Mouse (Mus musculus): ENCODE data around the gene Smok3b. TPM values are rescaled to one million over a fixed set of nuclear protein-coding genes. Genes with fewer than 3 reads are reported as not detected.
"Not testable (repeated sequence)": the region's sequence is repeated elsewhere in the genome, so short reads cannot be mapped to it uniquely, and the experiment has no call there.

Gene Smok3b
- not detected in 2 replicates for polyA plus RNA-seq (2016; fragmentation: Nextera tagmentation; extraction: Ambion mirVana)

DNA sequence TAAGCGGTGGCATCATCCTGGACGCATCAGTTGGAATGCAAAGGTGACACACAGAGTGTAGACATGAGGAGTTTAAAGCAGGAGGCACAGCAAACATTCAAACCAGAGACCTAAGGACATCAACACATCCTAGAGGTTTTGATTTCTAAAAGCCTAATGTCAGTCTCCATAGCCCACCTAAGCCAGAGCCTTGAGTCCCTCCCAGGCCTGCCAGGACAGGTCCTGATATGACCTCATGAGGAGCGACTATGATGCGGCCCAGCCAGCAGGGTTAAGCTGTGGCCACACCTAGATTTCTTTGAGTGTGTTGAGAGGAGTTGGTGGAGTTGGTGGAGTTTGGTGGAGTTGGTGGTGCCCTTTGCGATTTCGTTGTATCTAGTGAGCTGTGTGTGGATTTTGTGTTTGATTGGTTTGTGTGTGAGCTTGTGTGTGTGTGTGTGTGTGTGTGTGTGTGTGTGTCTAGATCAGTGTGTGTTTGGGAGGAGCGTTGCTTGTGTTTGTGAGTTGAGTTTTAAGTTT, at the start of gene Smok3b, which contains the start of gene Smok3a:
Gene Smok3b, plus strand, starts transcription at position 469 of the 519 bp plus-strand sequence.
Gene Smok3a, plus strand, starts transcription at position 301 of the 519 bp plus-strand sequence.
- not testable (repeated sequence) for H3K27ac ChIP-seq; H3K9me3 ChIP-seq; H3K27me3 ChIP-seq; H3K9ac ChIP-seq; H3K4me2 ChIP-seq; ATAC-seq (ENCODE audit: low FRiP score); H3K36me3 ChIP-seq (replicated peaks); H3K4me1 ChIP-seq; H3K4me3 ChIP-seq (replicated peaks)
- 93% methylated on average over 3 of the region's 7 CpGs for WGBS

DNA sequence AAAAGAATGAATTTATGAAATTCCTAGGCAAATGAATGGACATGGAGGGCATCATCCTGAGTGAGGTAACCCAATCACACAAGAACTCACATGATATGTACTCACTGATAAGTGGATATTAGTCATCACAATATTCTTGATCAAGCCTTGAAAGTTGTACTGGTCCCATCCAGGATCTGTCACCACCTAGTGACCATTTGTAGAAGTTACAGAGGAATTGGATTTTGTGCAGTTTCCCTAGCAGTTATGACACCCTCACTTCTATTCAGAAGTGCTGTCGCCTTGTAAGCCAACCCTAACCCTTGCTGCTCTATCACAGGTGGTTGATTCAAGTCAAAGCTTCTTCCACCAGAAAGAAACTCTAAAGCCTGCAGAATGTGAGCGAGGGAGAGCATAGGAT, 48.1 kb upstream of the Smok3b start:
- Histone ChIP-seq H3K9ac (no peak overlapping the region), H3K4me1 (no peaks in the 10 kb centered on the region), H3K4me2 (no peak overlapping the region), H3K27ac (no peak overlapping the region), H3K9me3 (no peaks in the 10 kb centered on the region), H3K36me3 (replicated peaks) (no peaks in the 10 kb centered on the region), H3K27me3 (no peaks in the 10 kb centered on the region), H3K4me3 (replicated peaks) (no peak overlapping the region)
- no peak for ATAC-seq (ENCODE audit: low FRiP score)
- 69% methylated on average over 2 of the region's 2 CpGs for WGBS

DNA sequence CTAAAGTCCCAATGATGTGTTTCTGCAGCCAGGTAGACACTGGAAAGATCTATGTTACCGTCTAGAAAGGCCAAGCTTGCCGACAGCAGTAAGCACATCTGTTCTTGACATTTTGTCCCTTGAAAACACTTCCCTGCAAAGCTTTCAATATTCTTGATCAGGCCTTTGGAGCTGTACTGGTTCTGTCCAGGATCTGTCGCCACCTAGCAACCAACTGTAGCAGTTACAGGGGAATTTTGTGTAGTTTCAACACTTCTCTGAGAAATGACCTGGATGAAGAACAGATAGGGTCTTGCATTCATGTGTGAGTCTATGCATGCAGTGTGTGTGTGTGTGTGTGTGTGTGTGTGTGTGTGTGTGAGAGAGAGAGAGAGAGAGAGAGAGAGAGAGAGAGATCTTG, 47.5 kb upstream of the Smok3b start:
- Histone ChIP-seq H3K4me2 (no peak overlapping the region), H3K9ac (no peak overlapping the region), H3K9me3 (no peaks in the 10 kb centered on the region), H3K27ac (no peak overlapping the region), H3K4me1 (no peaks in the 10 kb centered on the region), H3K36me3 (replicated peaks) (no peaks in the 10 kb centered on the region), H3K4me3 (replicated peaks) (no peak overlapping the region), H3K27me3 (no peaks in the 10 kb centered on the region)
- 61% methylated on average over 3 of the region's 3 CpGs for WGBS
- ATAC-seq (ENCODE audit: low FRiP score) = no peak

DNA sequence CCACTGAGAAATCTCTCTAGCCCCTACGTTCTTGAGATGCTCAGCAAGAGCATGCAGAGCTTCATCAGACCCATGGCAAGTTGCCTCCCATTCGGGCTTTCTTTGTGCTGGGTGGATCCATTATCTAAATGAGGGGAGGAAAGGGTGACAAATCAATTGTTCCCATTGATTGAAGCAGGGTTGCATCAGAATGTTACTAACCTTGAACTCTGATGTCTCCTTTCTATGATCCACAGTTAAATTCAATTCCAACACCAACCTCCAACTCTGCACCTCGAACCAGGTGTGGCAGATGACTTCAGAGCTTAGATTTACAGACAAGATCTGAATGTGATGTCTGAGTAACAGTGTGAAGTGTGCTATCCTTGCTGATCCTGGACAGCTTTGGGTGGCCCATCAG, 46.5 kb upstream of the Smok3b start:
- Histone ChIP-seq H3K36me3 (replicated peaks) (no peaks in the 10 kb centered on the region), H3K4me2 (no peak overlapping the region), H3K9ac (no peak overlapping the region), H3K27ac (no peak overlapping the region), H3K4me1 (no peaks in the 10 kb centered on the region), H3K9me3 (no peaks in the 10 kb centered on the region), H3K4me3 (replicated peaks) (no peak overlapping the region), H3K27me3 (no peaks in the 10 kb centered on the region)
- no peak for ATAC-seq (ENCODE audit: low FRiP score)
- WGBS = 69% methylated on average over 3 of the region's 3 CpGs

DNA sequence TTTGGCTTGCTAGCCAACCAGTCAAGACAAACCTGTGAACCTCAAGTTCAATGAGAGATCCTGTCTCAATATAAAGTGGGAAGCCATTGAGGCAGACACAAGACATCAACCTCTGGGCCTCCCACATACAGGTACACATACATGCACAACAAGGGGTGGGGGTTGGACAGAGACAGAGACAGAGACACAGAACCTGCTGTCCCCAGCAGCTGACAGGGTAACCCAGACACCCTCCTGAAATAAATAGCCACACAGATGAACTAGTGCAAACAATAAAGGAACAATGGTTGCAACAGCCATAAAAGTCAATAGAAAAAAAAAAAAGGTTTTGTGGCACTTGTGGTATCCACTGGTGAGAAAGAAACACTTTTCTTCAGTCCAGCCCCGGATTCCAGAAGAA, 45.8 kb upstream of the Smok3b start:
- Histone ChIP-seq H3K27ac (no peak overlapping the region), H3K4me3 (replicated peaks) (no peak overlapping the region), H3K27me3 (no peaks in the 10 kb centered on the region), H3K4me2 (no peak overlapping the region), H3K4me1 (no peaks in the 10 kb centered on the region), H3K9me3 (no peaks in the 10 kb centered on the region), H3K36me3 (replicated peaks) (no peaks in the 10 kb centered on the region), H3K9ac (no peak overlapping the region)
- WGBS = 58% methylated on average over 1 of the region's 1 CpGs
- no peak for ATAC-seq (ENCODE audit: low FRiP score)

DNA sequence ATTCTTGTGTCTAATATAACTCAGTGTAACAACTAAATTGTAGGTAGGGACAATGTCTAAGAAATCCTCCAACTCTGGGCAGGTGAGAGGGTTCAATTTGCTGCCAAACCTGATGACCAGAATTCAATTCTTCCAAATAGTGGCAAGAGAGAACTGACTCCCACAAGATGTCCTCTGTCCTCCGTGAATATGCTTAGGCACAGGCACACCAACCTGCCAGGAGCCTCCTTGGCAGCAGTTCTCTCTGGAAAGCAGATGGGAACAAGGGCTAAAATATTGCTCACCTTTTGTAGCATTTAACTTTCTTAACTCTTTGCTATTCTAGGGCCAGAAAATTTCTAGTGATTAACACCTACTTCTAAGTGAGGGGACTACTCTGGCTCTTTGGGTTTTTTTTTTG, 43.9 kb upstream of the Smok3b start:
- no peaks in the 10 kb centered on the region for H3K4me1 ChIP-seq
- no peak for ATAC-seq (ENCODE audit: low FRiP score)
- no peak overlapping the region for H3K4me2 ChIP-seq
- H3K4me3 ChIP-seq (replicated peaks) = no peak overlapping the region
- H3K36me3 ChIP-seq (replicated peaks) = no peaks in the 10 kb centered on the region
- H3K27me3 ChIP-seq = no peaks in the 10 kb centered on the region
- no peak overlapping the region for H3K9ac ChIP-seq
- 38% methylated on average over 1 of the region's 1 CpGs for WGBS
- no peaks in the 10 kb centered on the region for H3K9me3 ChIP-seq
- no peak overlapping the region for H3K27ac ChIP-seq

DNA sequence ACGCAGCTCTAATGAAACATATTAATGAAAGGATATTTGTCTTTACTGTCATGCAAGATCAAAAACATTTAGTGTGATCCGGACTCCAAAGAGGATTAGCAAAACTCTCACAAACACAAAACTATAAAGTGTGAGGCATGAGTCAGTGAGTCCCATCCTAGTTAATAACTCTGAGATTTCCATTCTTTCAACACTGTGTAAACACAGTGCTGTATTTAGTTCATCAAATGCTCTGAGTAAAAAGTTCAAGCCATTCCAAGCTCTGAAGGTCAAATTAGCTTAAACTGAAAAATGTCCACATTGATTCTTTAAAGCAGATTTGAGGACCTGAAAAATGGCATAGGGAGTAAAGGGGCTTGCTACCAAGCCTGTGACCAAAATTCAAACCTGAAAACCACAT, 42.1 kb upstream of the Smok3b start:
- Histone ChIP-seq H3K27ac (no peak overlapping the region), H3K9ac (no peak overlapping the region), H3K36me3 (replicated peaks) (no peaks in the 10 kb centered on the region), H3K4me3 (replicated peaks) (no peak overlapping the region), H3K4me2 (no peak overlapping the region), H3K27me3 (no peaks in the 10 kb centered on the region), H3K9me3 (0 out of 2 replicates have a peak, but pooled peaks cover 4% of the 10 kb centered on the region), H3K4me1 (no peaks in the 10 kb centered on the region)
- no peak for ATAC-seq (ENCODE audit: low FRiP score)
- WGBS = 80% methylated on average over 2 of the region's 2 CpGs

DNA sequence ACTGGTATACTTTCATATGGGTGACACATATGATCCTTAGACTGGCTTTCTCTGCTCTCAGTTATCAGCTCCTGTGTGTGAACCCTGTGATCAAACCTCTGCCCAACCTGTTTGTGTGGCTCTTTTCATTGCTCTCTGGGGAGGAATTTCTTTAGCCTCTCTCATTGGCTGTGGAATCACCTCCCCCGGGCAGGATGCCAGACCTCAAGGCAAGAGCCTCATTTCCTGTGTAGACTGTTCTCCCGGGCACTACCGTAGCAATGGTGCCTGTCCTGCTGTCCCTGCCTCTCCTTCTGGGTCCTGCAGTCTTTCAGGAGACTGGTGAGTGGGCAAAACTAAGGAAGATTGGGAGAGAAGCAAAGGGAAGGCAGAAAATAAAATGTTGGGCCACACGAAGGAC, 39.9 kb upstream of the Smok3b start, which contains the start of gene Azgp1:
Gene Azgp1, plus strand, starts transcription at position 221 of the 400 bp plus-strand sequence.
- Histone ChIP-seq H3K36me3 (replicated peaks) (no peaks in the 10 kb centered on the region), H3K4me1 (no peaks in the 10 kb centered on the region)
- 87% methylated on average over 4 of the region's 4 CpGs for WGBS

DNA sequence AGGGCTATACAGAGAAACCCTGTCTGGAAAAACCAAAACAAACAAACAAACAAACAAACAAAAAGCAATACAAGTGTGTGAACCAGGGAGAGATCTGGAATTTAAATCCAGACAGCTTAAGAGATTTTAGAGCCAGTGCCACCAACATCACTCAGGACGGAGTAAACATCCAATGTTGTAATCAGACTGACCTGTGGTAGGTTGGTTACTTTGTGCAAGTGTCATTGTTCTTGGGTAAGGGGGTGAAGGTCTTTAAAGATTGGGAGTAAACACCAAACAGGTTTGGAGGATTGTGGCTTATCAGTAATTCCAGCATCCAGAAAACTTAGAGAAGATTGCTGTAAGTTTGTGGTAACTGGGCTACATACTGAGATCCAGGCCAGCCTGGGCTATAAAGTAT, 34.9 kb upstream of the Smok3b start:
- no peaks in the 10 kb centered on the region for H3K4me1 ChIP-seq
- H3K36me3 ChIP-seq (replicated peaks) = no peaks in the 10 kb centered on the region
- no peak for ATAC-seq (ENCODE audit: low FRiP score)
- no peak overlapping the region for H3K4me3 ChIP-seq (replicated peaks)
- H3K9me3 ChIP-seq = 0 out of 2 replicates have a peak, but pooled peaks cover 4% of the 10 kb centered on the region
- no peak overlapping the region for H3K27ac ChIP-seq
- 91% methylated on average over 1 of the region's 1 CpGs for WGBS
- H3K9ac ChIP-seq = no peak overlapping the region
- H3K4me2 ChIP-seq = no peak overlapping the region
- H3K27me3 ChIP-seq = no peaks in the 10 kb centered on the region

More for the DNA sequence above, 39.9 kb upstream of the Smok3b start, which contains the start of gene Azgp1:
- no peak for ATAC-seq (ENCODE audit: low FRiP score)
- no peak within 1 kb of the TSS for H3K9ac ChIP-seq
- no peaks in the 10 kb centered on the region for H3K27me3 ChIP-seq
- no peak within 1 kb of the TSS for H3K4me3 ChIP-seq (replicated peaks)
- H3K27ac ChIP-seq = no peak within 1 kb of the TSS
- 0 out of 2 replicates have a peak, but pooled peaks cover 4% of the 10 kb centered on the region for H3K9me3 ChIP-seq
- no peak within 1 kb of the TSS for H3K4me2 ChIP-seq

DNA sequence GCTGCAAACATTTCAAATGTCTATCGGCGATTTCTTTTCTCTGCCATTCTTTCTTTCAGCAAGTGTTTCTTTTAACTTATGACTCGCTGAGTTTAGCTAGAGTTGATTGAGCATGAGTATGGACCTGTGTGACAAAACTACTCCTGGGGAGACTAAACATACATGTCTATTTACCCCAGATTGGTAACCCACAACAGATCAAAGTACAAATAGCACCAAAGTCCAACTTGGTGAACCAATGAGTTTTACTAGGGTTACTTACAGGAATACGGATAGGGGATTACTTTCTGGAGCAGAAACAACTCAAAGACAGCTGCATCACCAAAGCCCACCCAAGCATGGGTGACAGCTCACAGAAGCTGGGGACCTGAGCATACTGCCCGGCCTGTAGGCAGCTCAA, 11.8 kb upstream of the Smok3b start:
- H3K4me3 ChIP-seq (replicated peaks) = no peak overlapping the region
- H3K4me1 ChIP-seq = no peaks in the 10 kb centered on the region
- H3K27ac ChIP-seq = no peak overlapping the region
- H3K9ac ChIP-seq = no peak overlapping the region
- no peaks in the 10 kb centered on the region for H3K27me3 ChIP-seq
- 91% methylated on average over 5 of the region's 5 CpGs for WGBS
- H3K4me2 ChIP-seq = no peak overlapping the region
- no peak for ATAC-seq (ENCODE audit: low FRiP score)
- no peaks in the 10 kb centered on the region for H3K36me3 ChIP-seq (replicated peaks)
- H3K9me3 ChIP-seq = 0 out of 2 replicates have a peak, but pooled peaks cover 3% of the 10 kb centered on the region

DNA sequence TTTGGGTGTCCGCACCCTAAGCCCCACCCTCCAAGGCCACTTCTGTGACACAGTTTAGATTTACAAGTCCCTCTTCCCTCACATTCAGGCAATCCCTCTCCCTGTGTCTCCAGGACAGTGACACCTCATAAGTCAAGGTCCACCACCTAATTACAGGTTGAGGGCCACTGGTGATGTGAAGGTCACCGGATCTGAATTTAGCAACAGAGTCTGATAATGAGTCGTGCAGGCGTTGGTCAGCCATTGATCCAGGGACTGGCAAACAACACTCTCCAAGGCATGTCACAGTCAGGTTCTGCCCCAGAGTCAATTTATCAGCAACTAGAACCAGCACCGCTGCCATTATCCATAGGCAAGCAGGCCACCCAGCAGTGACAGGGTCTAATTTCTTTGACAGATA, 8.8 kb upstream of the Smok3b start:
- H3K27ac ChIP-seq = no peak overlapping the region
- no peaks in the 10 kb centered on the region for H3K27me3 ChIP-seq
- no peak overlapping the region for H3K4me2 ChIP-seq
- no peak overlapping the region for H3K4me3 ChIP-seq (replicated peaks)
- no peaks in the 10 kb centered on the region for H3K9me3 ChIP-seq
- no peak for ATAC-seq (ENCODE audit: low FRiP score)
- no peak overlapping the region for H3K9ac ChIP-seq
- no peaks in the 10 kb centered on the region for H3K36me3 ChIP-seq (replicated peaks)
- WGBS = 94% methylated on average over 5 of the region's 5 CpGs
- no peaks in the 10 kb centered on the region for H3K4me1 ChIP-seq

DNA sequence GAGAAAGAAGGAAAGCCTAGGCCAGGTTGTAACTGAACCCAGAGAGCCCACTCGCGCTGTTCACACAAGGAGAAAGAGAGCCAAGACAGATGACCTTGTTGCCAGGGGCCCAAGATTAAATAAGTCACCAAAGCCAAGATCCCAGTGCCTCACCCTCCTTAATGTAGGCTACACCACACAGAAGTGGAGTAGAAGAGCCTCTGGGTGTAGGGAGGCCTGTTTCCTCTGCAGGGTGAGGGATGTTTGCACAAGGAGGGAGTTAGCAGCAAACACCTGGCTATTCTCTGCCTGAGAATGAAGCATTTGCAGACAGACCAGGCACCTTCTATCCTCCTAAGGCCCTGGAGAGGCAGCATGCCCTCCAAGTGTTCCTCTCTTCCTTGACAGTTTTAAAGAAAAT, 4.7 kb upstream of the Smok3b start:
- H3K36me3 ChIP-seq (replicated peaks) = no peaks in the 10 kb centered on the region
- no peak overlapping the region for H3K4me2 ChIP-seq
- ATAC-seq (ENCODE audit: low FRiP score) = no peak
- no peaks in the 10 kb centered on the region for H3K9me3 ChIP-seq
- H3K27ac ChIP-seq = no peak overlapping the region
- no peaks in the 10 kb centered on the region for H3K27me3 ChIP-seq
- 96% methylated on average over 2 of the region's 2 CpGs for WGBS
- H3K4me3 ChIP-seq (replicated peaks) = no peak overlapping the region
- no peaks in the 10 kb centered on the region for H3K4me1 ChIP-seq
- H3K9ac ChIP-seq = no peak overlapping the region

DNA sequence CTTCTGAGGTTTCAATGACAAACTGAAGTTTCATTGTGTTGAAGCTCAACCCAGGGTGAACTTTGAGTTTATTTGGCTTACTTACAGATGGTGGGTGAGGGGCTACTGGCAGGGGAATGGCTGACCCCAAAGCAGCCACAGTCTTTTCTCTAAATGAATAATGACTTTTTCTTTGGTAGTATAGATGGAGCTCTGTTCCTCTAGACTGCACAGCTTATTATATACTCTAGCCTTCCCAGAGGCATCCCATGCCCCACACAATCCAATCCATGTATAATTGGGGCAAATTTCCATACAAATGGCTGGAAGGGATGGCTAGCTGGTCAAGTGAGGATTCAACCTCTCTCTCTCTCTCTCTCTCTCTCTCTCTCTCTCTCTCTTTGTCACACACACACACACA, 4.2 kb upstream of the Smok3b start:
- Histone ChIP-seq H3K9me3 (no peaks in the 10 kb centered on the region), H3K4me1 (no peaks in the 10 kb centered on the region), H3K4me2 (no peak overlapping the region), H3K36me3 (replicated peaks) (no peaks in the 10 kb centered on the region), H3K9ac (no peak overlapping the region), H3K27ac (no peak overlapping the region), H3K27me3 (no peaks in the 10 kb centered on the region), H3K4me3 (replicated peaks) (no peak overlapping the region)
- no peak for ATAC-seq (ENCODE audit: low FRiP score)

Data from forebrain, embryonic 12.5 days (tissue).